Mouse (Mus musculus): ENCODE data around the gene Prcc. TPM values are rescaled to one million over a fixed set of nuclear protein-coding genes. Genes with fewer than 3 reads are reported as not detected.
"Not testable (repeated sequence)": the region's sequence is repeated elsewhere in the genome, so short reads cannot be mapped to it uniquely, and the experiment has no call there.

Prcc gene
- total and polyA plus RNA-seq, 2 experiments from 2014 or later, result 20.9 to 97.8 TPM

GRCm38 (mm10) chr3:87899776-87900175, 14.4 kb upstream of the Prcc start:
- no peak overlapping the region for H3K9ac ChIP-seq (replicated peaks; ENCODE audit: low read length)
- no peak overlapping the region for H3K4me3 ChIP-seq (ENCODE audit: low read length)
- H3K4me1 ChIP-seq (ENCODE audit: insufficient read depth, low read length), result no peaks in the 10 kb centered on the region
- no peaks in the 10 kb centered on the region for H3K36me3 ChIP-seq (ENCODE audit: insufficient read depth, low read length)
- ATAC-seq (no peak), DNase-seq (ENCODE audit: low spot score) (no peak)
- TF ChIP-seq CTCF (IDR thresholded peaks at IDR 0.05; ENCODE audit: low read depth), result no peak
- no peak overlapping the region for H3K27ac ChIP-seq
- no peaks in the 10 kb centered on the region for H3K9me3 ChIP-seq (ENCODE audit: low read length)
- WGBS, result 84% methylated on average over 3 of the region's 3 CpGs
- no peak overlapping the region for H3K4me2 ChIP-seq (ENCODE audit: low read depth, low read length)
- H3K27me3 ChIP-seq (ENCODE audit: insufficient read depth, low read length), result no peaks in the 10 kb centered on the region

GRCm38 (mm10) chr3:87899266-87899665, 13.9 kb upstream of the Prcc start:
- DNase-seq (ENCODE audit: low spot score), result no peak
- no peaks in the 10 kb centered on the region for H3K9me3 ChIP-seq (ENCODE audit: low read length)
- H3K9ac ChIP-seq (replicated peaks; ENCODE audit: low read length), result no peak overlapping the region
- WGBS, result 47% methylated on average over 3 of the region's 3 CpGs
- no peak overlapping the region for H3K27ac ChIP-seq
- no peak overlapping the region for H3K4me3 ChIP-seq (ENCODE audit: low read length)
- no peaks in the 10 kb centered on the region for H3K27me3 ChIP-seq (ENCODE audit: insufficient read depth, low read length)
- no peaks in the 10 kb centered on the region for H3K4me1 ChIP-seq (ENCODE audit: insufficient read depth, low read length)
- no peaks in the 10 kb centered on the region for H3K36me3 ChIP-seq (ENCODE audit: insufficient read depth, low read length)
- no peak overlapping the region for H3K4me2 ChIP-seq (ENCODE audit: low read depth, low read length)
- no peak for TF ChIP-seq CTCF (IDR thresholded peaks at IDR 0.05; ENCODE audit: low read depth)
- no peak for ATAC-seq

DNA sequence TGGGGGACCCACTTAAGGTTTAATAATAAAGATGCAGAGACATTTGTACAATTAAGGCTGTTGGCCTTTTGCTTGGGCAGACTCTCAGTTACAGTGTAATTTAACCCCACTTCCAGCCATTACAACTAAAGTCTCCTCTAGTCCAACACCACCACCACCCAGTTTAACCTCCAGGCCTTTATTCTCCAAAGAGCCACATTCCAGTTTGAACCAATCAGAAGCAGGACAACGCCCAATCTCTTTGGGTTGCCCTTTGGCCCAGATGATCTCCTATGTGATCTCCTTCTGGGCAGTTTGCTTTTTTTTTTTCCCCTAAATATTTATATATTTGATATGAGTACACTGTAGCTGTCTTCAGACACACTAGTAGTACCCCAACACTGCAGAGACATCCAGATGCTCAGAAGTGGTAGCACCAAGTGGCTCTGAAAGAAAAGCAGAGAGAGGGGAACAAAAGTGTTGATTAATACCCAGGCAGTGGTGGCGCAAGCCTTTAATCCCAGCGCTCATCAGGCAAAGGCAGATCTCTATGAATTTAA, 8.0 kb upstream of the Prcc start:
- no peak for DNase-seq (ENCODE audit: low spot score)
- no peak for TF ChIP-seq CTCF (IDR thresholded peaks at IDR 0.05; ENCODE audit: low read depth)
- 78% methylated on average over 3 of the region's 3 CpGs for WGBS
- Histone ChIP-seq H3K27me3 (ENCODE audit: insufficient read depth, low read length) (no peaks in the 10 kb centered on the region), H3K4me2 (ENCODE audit: low read depth, low read length) (no peak overlapping the region), H3K36me3 (ENCODE audit: insufficient read depth, low read length) (no peaks in the 10 kb centered on the region), H3K9ac (replicated peaks; ENCODE audit: low read length) (no peak overlapping the region), H3K4me1 (ENCODE audit: insufficient read depth, low read length) (no peaks in the 10 kb centered on the region), H3K9me3 (ENCODE audit: low read length) (no peaks in the 10 kb centered on the region), H3K27ac (no peak overlapping the region), H3K4me3 (ENCODE audit: low read length) (no peak overlapping the region)
- no peak for ATAC-seq

GRCm38 (mm10) chr3:87891481-87891880, 6.1 kb upstream of the Prcc start:
- H3K4me3 ChIP-seq (ENCODE audit: low read length), result no peak overlapping the region
- whole genome bisulfite sequencing, result 40% methylated on average over 3 of the region's 3 CpGs
- H3K9me3 ChIP-seq (ENCODE audit: low read length), result no peaks in the 10 kb centered on the region
- TF ChIP-seq CTCF (IDR thresholded peaks at IDR 0.05; ENCODE audit: low read depth), result no peak
- ATAC-seq (no peak), DNase-seq (ENCODE audit: low spot score) (no peak)
- no peaks in the 10 kb centered on the region for H3K36me3 ChIP-seq (ENCODE audit: insufficient read depth, low read length)
- no peaks in the 10 kb centered on the region for H3K27me3 ChIP-seq (ENCODE audit: insufficient read depth, low read length)
- H3K4me2 ChIP-seq (ENCODE audit: low read depth, low read length), result no peak overlapping the region
- H3K4me1 ChIP-seq (ENCODE audit: insufficient read depth, low read length), result no peaks in the 10 kb centered on the region
- no peak overlapping the region for H3K9ac ChIP-seq (replicated peaks; ENCODE audit: low read length)
- H3K27ac ChIP-seq, result no peak overlapping the region

DNA sequence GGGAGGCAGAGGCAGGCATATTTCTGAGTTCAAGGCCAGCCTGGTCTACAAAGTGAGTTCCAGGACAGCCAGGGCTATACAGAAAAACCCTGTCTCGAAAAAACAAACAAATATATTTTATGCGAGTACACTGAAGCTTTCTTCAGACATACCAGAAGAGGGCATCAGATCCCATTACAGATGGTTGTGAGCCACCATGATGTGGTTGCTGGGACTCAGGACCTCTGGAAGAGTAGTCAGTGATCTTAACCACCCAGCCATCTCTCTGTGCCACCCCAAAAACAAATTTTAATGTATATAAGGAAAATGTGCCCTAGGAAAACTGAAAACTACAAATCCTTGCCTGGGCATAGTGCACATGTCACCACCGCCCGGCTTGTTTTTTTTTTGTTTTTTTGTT, 2.0 kb upstream of the Prcc start:
- 75% methylated on average over 4 of the region's 4 CpGs for WGBS
- not testable (repeated sequence) for H3K27me3 ChIP-seq (ENCODE audit: insufficient read depth, low read length); H3K4me2 ChIP-seq (ENCODE audit: low read depth, low read length)

DNA sequence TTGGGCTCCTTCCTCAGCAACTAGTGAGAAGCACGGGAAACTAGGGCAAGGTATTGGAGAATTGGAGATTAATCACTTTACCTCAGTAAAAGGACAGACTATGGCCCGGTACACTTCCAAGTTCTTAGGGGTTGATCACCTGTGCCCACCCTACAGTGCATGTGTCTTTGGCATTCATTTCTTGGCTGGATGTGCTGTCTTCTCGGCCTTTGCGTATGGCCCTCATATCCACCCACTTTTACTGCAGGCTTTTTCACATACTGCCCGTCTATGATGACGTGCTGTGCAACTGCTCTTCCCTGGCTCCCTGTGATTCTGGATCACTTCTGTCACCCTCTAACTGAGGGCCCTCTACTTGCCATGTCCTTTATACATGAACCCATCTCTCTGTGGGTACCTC, 1.0 kb upstream of the Prcc start:
- no peak for TF ChIP-seq CTCF (IDR thresholded peaks at IDR 0.05; ENCODE audit: low read depth)
- H3K9ac ChIP-seq (replicated peaks; ENCODE audit: low read length), result peak overlapping the region; percentile 44; the same call in 1 of the 2 replicates
- DNase-seq (ENCODE audit: low spot score) (no peak), ATAC-seq (no peak)
- H3K36me3 ChIP-seq (ENCODE audit: insufficient read depth, low read length), result no peaks in the 10 kb centered on the region
- H3K4me2 ChIP-seq (ENCODE audit: low read depth, low read length), result peak overlapping the region; percentile 60
- H3K4me3 ChIP-seq (ENCODE audit: low read length), result peak overlapping the region; percentile 99; the same call in 1 of the 2 replicates
- H3K9me3 ChIP-seq (ENCODE audit: low read length), result no peaks in the 10 kb centered on the region
- H3K4me1 ChIP-seq (ENCODE audit: insufficient read depth, low read length), result peaks cover 20% of the 10 kb centered on the region
- 84% methylated on average over 6 of the region's 6 CpGs for WGBS
- H3K27me3 ChIP-seq (ENCODE audit: insufficient read depth, low read length), result no peaks in the 10 kb centered on the region
- H3K27ac ChIP-seq, result no peak overlapping the region

More for the DNA sequence above, 2.0 kb upstream of the Prcc start:
- not testable (repeated sequence) for H3K9me3 ChIP-seq (ENCODE audit: low read length); ATAC-seq; H3K36me3 ChIP-seq (ENCODE audit: insufficient read depth, low read length); H3K27ac ChIP-seq; H3K9ac ChIP-seq (replicated peaks; ENCODE audit: low read length); H3K4me3 ChIP-seq (ENCODE audit: low read length); DNase-seq (ENCODE audit: low spot score)
- peaks cover 18% of the 10 kb centered on the region for H3K4me1 ChIP-seq (ENCODE audit: insufficient read depth, low read length)

GRCm38 (mm10) chr3:87886004-87886365, 577 bp upstream of the Prcc start:
- H3K4me2 ChIP-seq (ENCODE audit: low read depth, low read length), result peak overlapping the region; percentile 60
- peak overlapping the region; percentile 44; the same call in 1 of the 2 replicates for H3K9ac ChIP-seq (replicated peaks; ENCODE audit: low read length)
- DNase-seq (ENCODE audit: low spot score), result no peak
- no peak for TF ChIP-seq CTCF (IDR thresholded peaks at IDR 0.05; ENCODE audit: low read depth)
- H3K9me3 ChIP-seq (ENCODE audit: low read length), result no peaks in the 10 kb centered on the region
- WGBS, result 8% methylated on average over 10 of the region's 10 CpGs
- no peak; the same call in 1 of the 2 replicates for ATAC-seq
- no peaks in the 10 kb centered on the region for H3K27me3 ChIP-seq (ENCODE audit: insufficient read depth, low read length)
- H3K36me3 ChIP-seq (ENCODE audit: insufficient read depth, low read length), result no peaks in the 10 kb centered on the region
- H3K4me1 ChIP-seq (ENCODE audit: insufficient read depth, low read length), result peaks cover 20% of the 10 kb centered on the region
- peak overlapping the region; percentile 99 for H3K4me3 ChIP-seq (ENCODE audit: low read length)
- no peak overlapping the region for H3K27ac ChIP-seq
